Mouse (Mus musculus) fibroblast of lung, adult 2 months (primary cell): Measurements from ENCODE around the gene Chd1l.
A peak's percentile ranks its signal among the peaks of the same experiment; 100 is the strongest.

Source experiments
- DNase-seq: peaks from one replicate; pipeline ENCODE4 v3.0.0-alpha.2; 2011; ENCODE audit warnings: low read depth

Gene Chd1l

GRCm38 (mm10) chr3:97609845-97610410, at the start of gene Chd1l:
Gene Chd1l (minus strand): TSS chr3:97610203.
- DNase-seq: peak; percentile 65

GRCm38 (mm10) chr3:97659746-97660145, 49.7 kb upstream of the Chd1l start:
- no peak for DNase-seq

GRCm38 (mm10) chr3:97658426-97659193, 48.6 kb upstream of the Chd1l start:
- DNase-seq: no peak

GRCm38 (mm10) chr3:97657655-97658411, 47.8 kb upstream of the Chd1l start, which contains the start of gene Prkab2:
Gene Prkab2 (plus strand): TSS chr3:97658193.
- peak; percentile 90 for DNase-seq

- no peak for DNase-seq
These were observed 44.9 kb upstream of the Chd1l start for GRCm38 (mm10) chr3:97654901-97655300.

- no peak for DNase-seq
These were observed 43.8 kb upstream of the Chd1l start for GRCm38 (mm10) chr3:97653781-97654180.

- DNase-seq: no peak
These were observed 41.6 kb upstream of the Chd1l start for GRCm38 (mm10) chr3:97651604-97652003.

- DNase-seq: no peak
These were observed 39.5 kb upstream of the Chd1l start for GRCm38 (mm10) chr3:97649469-97649868.

- no peak for DNase-seq
These were observed 39.0 kb upstream of the Chd1l start for GRCm38 (mm10) chr3:97649022-97649421.

GRCm38 (mm10) chr3:97648518-97648917, 38.5 kb upstream of the Chd1l start:
- DNase-seq: no peak

- DNase-seq: no peak
These were observed 32.0 kb upstream of the Chd1l start for GRCm38 (mm10) chr3:97642001-97642400.

GRCm38 (mm10) chr3:97641396-97641795, 31.4 kb upstream of the Chd1l start:
- DNase-seq: no peak

- peak; percentile 75 for DNase-seq
These were observed 24.3 kb upstream of the Chd1l start for GRCm38 (mm10) chr3:97634288-97634761.

- no peak for DNase-seq
These were observed 23.5 kb upstream of the Chd1l start for GRCm38 (mm10) chr3:97633456-97633855.

- no peak for DNase-seq
These were observed 21.4 kb upstream of the Chd1l start for GRCm38 (mm10) chr3:97631258-97631860.

- no peak for DNase-seq
These were observed 20.7 kb upstream of the Chd1l start for GRCm38 (mm10) chr3:97630746-97631145.

GRCm38 (mm10) chr3:97629941-97630340, 19.9 kb upstream of the Chd1l start:
- no peak for DNase-seq

- peak; percentile 39 for DNase-seq
These were observed 18.5 kb upstream of the Chd1l start, which contains the start of gene Fmo5 for GRCm38 (mm10) chr3:97628391-97629001. Gene Fmo5 (plus strand): TSS chr3:97628804.

GRCm38 (mm10) chr3:97627893-97628292, 17.9 kb upstream of the Chd1l start:
- no peak for DNase-seq

GRCm38 (mm10) chr3:97624611-97625010, 14.6 kb upstream of the Chd1l start:
- no peak for DNase-seq

GRCm38 (mm10) chr3:97620657-97621056, 10.7 kb upstream of the Chd1l start:
- no peak for DNase-seq

- no peak for DNase-seq
These were observed 7.9 kb upstream of the Chd1l start for GRCm38 (mm10) chr3:97617899-97618298.
